Mouse (Mus musculus) cerebellum, postnatal 4 days (tissue): Measurements from ENCODE around the gene Jtb.
"Not testable (repeated sequence)": the region's sequence is repeated elsewhere in the genome, so short reads cannot be mapped to it uniquely, and the experiment has no call there.

Source experiments
- DNase-seq, 2 experiments: peaks; one replicate each; pipeline ENCODE4 v3.0.0; 2022; ENCODE audit warnings: low spot score in 2 of 2, mixed read lengths in 1 of 2

The Jtb gene

DNA sequence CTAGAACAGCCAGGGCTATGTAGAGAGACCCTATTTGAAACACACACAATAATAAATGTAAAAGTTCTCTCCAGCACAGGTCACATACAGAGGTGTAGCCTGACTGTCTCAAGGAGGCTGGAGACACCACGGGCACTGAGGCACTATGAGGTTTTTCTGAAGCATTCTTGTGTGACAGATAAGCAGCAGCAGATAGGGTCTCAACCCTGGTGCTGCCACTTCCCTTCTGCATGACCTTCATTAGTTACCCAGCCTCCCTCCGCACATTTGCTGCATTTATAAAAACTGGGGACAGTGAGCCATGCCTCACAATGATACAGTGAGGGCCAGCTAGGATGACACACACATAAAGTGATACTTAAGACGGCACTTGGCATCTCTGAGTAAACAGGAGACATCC is 8.5 kb upstream of the Jtb start:
- DNase-seq: no peak

DNA sequence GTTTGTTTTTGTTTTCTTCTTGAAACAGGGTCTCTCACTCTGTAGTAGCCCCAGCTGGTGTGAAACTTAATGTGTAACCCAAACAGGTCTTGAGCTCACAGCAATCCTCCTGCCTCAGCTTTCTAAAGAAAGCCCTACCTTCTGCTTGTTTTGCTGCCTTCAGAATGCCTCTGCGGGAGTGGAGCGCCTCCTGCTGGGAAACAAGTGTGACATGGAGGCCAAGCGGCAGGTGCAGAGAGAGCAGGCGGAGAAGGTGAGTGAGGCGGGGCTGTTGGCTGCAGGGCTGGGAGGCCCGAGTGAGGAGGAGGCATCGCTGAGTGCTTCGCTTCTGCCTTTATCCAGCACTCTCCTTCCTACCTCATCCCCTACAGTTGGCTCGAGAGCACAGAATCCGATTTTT is 7.1 kb upstream of the Jtb start:
- no peak for DNase-seq

DNA sequence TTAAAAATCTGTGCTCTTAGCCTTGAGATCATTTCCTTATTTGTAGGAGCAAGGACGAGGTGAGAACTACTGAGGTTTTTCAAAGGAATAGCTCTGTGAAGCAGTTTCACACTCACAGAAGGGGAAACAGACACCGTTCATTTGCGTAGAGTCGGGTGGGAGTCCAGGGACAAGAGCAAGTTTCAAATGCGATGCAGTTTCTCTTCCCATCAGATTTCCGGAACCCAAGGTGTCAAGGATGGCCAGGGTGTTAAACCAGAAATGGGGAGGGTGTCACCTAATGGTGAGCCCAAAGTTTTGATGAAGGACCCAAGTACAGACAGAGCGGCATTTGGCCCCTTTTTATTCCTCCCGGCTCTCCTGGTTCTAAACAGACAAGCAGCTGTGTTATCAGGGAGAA is 322 bp upstream of the Jtb start:
- DNase-seq: no peak

DNA sequence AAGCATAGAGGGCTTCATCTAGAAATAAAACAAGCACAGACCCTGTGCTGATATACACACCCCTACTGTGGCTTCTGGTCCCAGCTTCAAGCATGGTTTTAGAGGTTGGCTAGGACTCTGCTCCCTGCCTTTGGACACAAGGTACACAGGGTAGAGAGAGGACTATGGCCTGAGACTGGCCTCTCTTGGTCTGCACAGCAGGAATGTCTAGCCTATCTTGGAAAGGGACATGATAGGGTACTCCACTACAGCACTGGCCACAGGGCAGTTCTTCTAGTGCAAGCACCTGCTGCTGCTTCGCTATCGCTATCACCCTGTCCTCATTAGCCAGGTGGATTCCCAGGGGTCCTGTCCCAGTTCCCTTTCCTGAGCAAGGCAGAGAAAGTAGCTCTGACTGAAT is 9.9 kb downstream of the Jtb start:
- no peak for DNase-seq

DNA sequence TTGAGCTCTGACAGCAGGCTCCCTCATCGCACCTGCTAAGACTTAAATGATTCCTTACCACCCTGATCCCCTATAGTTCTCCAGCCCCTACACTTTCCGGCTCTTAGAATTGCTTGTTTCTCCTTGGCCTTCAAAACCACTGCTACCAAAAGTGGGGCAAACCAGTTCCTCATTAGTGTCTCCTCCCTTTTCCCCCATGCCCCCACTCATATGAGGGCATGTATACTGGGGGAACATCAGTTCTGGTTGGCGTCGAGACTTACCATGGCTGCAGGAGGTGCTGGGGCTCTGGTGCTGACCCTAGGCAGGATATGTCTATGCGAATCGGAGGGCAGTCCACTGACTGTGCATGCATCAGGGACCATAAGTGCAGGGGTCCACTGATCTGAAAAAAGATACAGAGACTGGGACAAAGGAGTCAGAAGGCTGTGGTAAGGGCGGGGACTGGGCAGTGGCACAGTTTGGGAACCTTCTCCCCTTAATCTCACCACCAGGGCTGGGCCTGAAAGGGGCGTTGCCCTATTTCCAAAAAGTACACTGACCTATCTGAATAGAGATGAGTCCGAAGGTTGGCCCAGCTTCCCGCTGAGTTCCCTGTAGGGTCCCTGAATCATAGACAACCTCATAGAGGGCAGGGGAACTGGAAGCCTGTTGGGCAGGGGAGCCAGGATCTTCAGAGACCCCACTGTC is 10.4 kb downstream of the Jtb start:
- no peak for DNase-seq

DNA sequence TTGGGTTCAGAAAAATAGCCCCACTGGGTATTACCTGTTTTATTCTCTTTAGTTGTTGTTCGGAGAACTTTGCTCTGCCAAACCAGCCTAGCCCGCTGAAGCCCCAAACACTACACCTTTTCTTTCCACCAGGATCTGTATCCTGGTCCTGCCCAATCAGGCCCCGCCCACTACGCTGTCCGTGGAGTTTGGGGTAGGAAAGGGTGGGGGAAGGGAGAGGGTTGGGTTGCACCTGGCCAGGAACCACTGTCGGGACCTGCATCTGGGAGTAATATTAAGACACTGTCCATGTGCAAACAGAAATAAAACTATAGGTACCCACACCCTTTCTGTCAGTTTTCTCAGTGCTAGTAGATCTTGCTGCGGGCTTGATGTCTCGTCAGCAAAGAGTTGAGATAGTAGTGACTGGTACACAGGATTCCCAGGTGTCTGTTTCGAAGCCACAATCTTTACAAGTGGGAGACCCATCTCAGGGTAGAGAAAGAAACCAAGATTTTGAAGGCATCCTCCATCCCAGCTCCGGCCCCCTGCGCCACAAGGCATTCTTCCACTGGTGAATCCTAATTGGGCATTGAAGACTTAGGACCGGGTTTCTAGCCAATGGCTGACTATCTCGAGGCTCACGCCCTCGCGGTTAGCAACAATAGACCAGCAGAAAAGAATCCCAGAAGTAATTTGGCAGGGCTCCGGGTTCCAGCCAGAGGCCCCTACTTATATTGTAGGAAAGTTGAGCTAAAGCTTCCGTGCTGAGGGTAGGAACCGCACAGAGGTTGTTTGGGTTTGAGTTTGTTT is 11.8 kb downstream of the Jtb start, which contains the start of gene Creb3l4:
TSS of gene Creb3l4 (minus strand) at position 529 of the 792 bp plus-strand sequence.
- no peak for DNase-seq

DNA sequence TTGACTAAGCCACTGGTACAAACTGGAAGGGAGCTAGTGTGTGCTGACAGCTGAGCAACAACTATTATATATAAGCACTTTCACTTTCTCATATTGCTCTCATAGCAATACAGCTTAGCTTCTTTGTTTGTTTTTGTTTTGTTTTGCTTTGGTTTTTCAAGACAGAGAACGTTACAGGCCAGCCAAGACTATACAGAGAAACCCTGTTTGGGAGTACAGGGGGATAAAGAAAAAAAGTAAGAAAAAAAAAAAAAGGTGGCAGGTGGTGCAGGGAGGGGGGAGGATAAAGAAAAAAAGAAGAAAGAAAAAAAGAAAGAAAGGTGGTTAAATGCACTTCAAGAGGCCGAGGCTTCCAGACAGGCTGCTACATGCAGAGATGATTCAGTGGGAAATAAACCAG is 14.0 kb downstream of the Jtb start:
- DNase-seq: no peak

DNA sequence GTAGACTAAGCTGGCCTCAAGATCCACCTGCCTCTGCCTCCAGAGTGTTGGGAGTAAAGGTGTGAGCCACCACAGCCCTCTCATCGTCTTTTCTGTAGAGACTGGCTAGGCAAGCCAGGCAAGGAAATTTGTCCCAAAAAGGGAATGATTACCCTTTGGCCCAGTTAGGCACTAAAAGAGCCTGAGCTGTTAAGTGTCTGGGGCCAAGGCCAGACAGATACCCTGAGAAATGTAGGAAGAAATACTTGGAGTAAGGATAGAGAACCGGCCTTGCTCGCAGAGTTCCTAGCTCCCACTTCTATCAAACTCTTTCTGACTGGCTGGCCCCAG is 16.2 kb downstream of the Jtb start:
- DNase-seq: no peak

DNA sequence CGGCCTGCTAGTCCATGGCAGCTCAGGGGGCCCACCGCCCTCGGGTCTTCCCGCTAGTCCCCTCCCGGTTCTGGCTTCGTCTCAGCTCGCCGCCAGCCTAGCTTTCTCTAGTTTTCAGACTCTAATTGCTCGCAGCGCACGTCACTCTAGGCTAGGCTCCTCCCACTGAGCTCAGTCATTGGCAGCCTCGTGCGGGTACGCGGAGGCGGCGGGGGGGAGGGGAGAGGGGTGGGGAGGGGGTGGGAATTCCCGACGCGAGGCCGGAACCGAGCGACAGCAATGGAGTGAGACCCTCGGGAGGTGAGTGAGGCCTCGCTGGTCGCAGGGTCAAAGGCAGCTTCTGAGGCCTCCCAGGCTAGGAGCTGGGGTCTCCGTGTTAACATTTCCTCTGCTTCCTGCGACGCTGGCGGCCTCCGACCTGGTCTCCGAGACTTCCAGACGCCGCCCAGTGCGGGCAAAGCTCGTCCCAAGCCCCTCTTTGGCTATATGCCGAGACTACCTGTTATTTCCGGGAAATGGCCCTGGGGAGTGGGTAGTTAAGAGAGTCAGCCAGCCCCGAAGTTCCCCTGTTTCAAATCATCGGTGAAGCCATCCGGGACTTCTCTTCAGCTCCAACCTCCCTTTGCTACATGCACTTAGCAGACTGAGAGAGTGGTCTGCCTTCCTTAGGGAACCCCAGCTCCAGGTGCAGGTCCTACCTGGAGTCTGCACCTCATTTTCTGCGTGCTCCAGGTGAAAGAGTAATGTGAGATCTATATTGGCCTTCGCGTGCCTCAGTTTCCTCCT is 16.8 kb downstream of the Jtb start, which contains the start of gene Slc39a1:
TSS of gene Slc39a1 (plus strand) at position 213 of the 786 bp plus-strand sequence.
- peak; percentile 74 to 90 for DNase-seq

DNA sequence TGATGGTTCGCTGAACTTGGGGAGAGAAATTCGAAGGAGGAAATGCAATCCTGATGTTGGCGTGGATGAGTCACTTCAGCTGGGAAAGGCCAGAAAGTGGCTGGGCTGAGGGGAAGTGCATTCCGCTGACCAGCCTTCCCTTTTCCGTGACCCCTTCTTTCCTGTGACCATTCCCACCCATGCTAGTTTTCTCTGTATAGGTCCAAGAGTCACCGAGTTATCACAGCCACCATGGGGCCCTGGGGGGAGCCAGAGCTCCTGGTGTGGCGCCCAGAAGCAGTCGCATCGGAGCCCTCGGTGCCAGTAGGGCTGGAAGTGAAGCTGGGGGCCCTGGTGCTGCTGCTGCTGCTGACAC is 17.3 kb downstream of the Jtb start:
- DNase-seq: no peak

DNA sequence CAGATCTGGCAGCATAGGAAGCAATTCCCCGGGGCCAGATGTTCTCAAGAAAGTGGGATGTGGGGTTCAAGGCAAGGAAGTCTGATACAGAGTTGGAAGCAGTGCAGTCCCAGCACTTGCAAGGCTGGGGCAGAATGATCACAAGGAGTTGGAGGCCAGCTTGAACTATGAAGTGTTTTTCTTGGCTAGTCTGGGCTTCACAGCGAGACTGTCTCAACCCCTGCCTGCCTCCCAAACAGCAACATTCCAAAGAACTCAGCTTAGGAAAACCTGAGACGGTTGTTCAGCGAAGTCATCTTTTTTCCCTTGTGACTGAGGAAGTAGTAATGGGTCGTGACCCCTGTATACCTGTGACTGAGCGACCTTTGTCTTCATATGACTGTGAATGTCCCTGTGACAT is 19.4 kb downstream of the Jtb start:
- DNase-seq: no peak

DNA sequence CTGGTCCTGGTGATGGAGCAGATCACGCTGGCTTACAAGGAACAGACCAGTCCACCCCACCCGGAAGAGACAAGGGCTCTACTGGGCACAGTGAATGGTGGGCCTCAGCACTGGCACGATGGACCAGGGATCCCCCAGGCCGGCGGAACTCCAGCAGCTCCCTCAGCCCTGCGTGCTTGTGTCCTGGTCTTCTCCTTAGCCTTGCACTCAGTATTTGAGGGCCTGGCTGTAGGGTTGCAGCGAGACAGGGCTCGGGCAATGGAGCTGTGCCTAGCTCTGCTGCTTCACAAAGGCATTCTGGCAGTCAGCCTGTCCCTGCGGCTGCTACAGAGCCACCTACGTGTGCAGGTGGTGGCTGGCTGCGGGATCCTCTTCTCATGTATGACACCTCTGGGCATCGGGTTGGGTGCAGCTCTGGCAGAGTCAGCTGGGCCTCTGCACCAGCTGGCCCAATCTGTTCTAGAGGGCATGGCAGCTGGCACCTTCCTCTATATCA is 20.4 kb downstream of the Jtb start:
- DNase-seq: not testable (repeated sequence)

DNA sequence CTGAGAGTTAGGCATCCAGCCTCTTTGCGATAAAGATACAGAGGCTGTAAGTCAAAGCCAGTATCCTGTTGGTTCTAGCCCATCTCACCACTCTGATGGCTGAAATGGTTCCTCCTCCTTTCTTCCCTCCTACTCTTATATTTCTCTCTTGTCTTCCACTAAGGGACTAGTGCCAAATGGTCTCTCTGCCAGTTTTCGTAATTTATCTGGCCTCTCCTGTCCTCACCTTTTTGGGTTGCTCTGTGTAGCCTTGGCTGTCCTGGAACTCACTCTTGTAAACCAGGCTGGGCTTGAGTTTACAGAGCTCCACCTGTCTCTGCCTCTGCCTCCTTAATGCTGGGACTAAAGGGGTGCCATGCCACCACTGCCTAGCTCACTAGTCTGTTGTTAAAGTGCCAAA is 21.3 kb downstream of the Jtb start:
- not testable (repeated sequence) for DNase-seq

DNA sequence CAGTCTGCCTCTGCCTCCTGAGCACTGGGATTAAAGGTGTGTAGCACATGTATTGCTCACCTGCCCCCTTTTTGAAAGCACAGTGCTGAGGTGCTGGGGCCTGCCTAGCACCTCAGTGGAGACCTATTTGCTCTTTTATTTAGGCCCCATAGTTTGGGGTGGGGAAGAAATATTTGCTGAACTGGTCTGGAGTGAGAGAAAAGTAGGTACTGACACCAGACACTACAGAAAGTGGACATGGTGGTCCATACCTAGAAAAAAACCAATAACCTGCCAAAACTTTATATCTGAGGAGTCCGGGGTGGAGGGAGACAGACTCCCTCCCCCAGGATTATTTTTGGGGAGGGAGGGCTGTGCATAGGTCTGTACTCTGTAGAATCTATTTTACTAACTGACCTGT is 21.8 kb downstream of the Jtb start:
- not testable (repeated sequence) for DNase-seq

DNA sequence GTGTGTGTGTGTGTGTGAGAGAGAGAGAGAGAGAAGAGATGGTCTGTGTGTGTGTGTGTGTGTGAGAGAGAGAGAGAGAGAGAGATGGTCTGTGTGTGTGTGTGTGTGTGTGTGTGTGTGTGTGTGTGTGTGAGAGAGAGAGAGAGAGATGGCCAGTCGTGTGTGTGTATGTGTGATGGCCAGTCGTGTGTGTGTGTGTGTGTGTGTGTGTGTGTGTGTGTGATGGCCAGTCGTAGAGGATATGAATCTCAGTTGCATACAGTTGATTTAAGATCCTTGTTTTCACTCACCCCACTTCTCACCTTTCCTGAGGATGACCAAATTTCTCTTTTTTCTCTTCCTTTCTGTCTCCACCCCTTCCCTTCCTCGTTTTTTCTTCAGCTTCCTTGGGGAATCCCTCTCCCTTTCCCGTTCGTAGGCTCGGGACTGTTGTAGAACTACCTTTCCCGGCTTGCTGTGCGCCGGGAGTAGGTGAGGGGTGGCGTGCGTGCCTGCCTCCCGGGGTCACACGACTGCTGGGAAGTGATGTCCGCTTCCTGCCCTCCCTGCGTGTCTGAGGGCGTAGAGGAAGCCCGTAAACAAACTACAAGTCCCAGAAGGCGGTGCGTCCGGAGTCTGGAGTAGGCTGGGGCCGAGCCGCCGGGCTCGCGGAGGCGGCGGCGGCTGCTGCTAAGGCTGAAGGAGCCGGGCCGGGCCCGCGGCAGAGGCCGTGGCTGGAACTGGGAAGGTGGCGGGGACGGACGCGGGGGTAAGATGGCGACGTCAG is 22.4 kb downstream of the Jtb start, which contains the start of gene Crtc2:
TSS of gene Crtc2 (plus strand) at position 511 of the 766 bp plus-strand sequence.
- DNase-seq: peak; percentile 75 to 92

DNA sequence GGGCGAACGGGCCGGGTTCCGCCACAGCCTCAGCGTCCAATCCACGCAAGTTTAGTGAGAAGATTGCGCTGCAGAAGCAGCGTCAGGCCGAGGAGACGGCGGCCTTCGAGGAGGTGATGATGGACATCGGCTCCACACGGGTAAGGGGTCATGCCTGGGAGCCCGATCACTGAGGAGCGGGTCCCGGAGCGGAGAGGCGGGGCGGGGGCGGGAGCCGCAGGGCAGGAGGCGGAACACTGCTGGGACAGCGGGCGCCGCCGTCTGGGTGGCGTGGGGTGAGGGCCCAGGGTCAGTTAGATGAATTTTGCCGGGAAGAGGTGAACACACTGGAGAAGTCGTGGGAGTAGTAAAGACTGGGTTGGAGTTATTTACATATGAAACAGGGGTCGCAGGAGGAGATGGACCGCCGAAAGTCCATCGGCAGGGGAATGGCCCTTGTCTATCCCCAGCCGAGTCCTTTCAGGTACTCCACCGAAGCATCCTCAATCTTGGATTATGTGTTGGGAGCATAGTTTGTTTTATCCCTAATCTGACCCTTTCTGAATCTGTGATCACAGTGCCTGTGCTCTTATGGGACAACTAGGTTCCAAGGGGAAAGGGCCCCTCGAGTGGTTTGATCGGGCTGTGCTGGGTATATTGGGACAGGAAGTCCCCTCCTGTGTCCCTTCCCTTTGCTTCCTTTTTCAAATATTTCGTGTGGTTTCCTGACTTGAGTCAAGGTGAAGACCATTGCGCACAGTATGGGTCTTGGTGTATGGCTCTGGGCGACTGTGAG is 23.2 kb downstream of the Jtb start:
- no peak for DNase-seq

DNA sequence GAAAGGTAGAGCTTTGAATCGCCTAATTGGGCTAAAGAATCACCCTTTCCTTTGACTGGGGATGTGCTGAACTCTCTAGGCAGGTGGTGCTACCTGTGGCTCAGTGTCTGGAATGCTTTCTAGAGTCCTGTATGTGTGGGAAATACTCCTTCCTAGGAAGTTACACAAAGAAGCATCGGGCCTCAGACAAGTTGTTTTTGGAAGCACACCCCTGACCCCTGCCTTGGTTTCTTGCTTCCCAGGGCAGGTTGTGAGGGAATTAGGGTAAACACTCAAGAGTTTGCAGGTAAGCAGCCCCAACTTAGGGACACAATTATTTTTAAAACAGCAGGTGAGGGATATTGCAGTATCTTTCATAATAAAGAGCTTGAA is 23.8 kb downstream of the Jtb start:
- DNase-seq: no peak

DNA sequence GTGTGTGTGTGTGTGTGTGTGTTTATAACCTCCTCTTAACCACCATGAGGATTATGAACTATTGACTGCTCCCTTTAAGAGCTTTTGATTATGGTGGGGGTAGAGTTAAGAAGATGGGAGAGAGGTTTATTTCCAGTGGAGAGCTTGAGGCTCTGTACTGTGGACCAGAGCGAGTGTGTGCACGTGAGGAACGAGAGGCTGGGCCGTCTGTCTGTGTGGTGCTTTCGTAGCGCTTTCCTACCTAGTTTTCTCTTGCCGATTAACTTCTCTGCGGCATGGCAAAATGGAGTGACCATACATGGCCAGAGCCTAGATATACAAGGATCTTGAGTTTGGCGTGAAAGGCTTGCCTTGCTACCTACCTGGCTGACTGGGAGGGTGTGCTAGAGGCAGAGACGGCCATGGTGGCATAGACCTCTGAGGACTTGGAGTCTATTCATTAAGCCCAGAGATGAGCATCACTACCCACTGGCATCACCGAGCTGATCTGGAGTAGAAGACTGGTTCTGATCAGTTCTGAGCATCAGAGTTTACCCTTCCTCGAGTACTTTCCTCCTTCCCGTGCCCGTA is 24.5 kb downstream of the Jtb start:
- no peak for DNase-seq

DNA sequence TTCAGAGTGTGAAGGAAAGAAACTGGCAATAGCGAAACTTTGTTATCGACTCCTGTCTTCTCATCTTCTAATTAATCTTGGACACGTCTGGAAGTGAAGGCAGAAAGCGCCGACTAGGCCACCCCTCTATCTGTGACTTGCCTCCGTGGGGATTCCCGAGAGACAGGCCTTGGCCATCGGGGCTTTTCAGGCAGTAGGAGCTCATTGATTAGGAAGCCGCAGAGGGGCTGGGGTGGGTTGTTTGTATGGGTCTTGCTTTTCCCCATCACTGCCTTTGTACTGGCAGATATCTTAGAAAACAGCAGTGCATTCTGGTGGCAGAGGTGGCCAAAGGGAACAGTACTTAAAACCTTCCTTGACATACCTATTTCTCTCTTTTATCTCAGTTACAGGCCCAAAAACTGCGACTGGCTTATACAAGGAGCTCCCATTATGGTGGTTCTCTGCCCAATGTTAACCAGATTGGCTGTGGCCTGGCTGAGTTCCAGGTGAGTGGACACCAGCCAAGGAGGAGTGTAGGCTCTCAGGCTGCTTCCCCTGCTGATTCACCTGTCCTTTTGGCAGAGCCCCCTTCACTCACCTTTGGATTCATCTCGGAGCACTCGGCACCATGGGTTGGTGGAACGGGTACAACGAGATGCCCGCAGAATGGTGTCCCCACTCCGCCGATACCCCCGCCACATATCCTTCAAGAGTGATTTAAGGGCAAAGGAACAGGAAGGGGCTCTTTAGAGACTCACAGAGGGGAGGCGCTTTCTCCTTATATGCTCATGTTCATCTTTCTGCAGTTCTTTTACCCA is 25.5 kb downstream of the Jtb start:
- DNase-seq: peak in 1 of 2 experiments; percentile 61

DNA sequence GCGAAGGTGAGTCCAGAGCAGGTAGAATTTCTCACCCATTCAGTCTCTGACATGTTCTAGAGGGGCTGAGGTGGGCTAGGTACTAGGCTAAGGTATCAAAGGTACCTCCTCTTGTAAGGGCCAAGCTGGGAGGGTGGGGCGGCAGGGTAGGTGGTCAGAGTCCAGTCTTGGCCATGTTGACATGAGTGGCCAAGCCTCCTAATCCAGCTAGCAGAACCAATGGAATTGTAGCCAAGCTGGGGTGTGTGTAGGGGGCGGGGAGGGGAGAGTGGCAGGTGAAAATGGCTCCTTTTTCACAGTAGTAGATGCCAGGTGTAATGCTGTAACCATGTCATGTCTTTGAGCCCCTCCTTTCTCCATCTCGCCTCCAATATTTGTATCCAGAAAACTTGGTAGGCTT is 27.1 kb downstream of the Jtb start:
- no peak for DNase-seq
